Mouse (Mus musculus) liver, postnatal 0 days (tissue): ENCODE results near the gene Sv2c.

ENCODE experiments used
- CTCF ChIP-seq: sonication (generic); IDR thresholded peaks from 2 replicates; pipeline ENCODE4 v1.5.1; 2016; ENCODE audit warnings: antibody characterized with exemption, low read depth
- EP300 ChIP-seq: IDR thresholded peaks from 2 replicates; pipeline ENCODE4 v1.6.1; 2016; ENCODE audit warnings: antibody characterized with exemption, low read depth, mild to moderate bottlenecking

- TF ChIP-seq EP300, result no peak
- no peak for TF ChIP-seq CTCF
Observed at GRCm38 (mm10) chr13:95948394-95948793, 184.0 kb downstream of the Sv2c start.
